Mouse (Mus musculus): Measurements from ENCODE around the gene Abhd15. TPM values are rescaled to one million over a fixed set of nuclear protein-coding genes. Genes with fewer than 3 reads are reported as not detected.

Gene Abhd15
- total RNA-seq, 2 experiments from 2014 or later = 0.26 to 2.1 TPM

DNA sequence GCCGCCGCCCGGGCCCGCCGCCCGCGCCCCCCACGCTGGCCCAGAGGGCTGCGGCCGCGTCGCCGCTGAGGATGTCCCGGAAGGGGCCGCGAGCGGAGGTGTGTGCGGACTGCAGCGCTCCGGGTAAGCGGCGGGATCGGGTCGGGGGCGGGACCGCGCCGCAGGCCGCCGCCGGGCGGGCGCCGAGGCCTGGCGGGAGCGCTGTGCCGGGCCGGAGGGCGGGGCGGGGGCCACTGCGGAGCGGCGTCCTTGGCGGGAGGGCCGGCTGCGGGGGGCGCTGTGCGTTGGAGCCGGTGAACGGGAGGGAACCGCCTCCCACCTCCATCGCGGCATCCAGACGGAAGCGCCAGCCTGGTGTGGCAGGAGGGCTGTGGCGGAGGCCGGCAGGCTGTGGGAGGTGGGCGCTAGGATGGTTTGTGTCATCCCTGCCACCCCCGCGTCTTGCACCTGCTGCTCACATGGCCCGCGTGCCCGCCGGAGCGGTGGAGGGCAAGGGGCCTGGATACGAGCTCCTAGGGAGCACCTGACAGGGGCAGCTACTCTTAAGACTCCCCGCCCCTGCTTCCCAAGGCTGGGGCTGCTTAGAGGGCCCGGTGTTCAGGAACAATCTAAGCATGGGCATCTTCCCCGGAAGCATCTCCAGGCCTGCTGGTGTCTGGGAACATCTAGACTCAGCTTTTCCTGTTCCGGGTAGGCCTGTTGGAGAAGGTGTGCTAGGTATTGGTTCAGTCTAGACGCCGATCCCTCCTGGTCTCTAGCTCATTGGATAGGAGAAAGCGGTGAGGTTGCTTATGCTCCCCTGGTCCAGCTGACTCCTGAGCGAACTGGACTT is 21.2 kb upstream of the Abhd15 start, which contains the start of gene Git1:
TSS of gene Git1 (plus strand) at position 51 of the 832 bp plus-strand sequence.
- DNase-seq = peak; percentile 60

DNA sequence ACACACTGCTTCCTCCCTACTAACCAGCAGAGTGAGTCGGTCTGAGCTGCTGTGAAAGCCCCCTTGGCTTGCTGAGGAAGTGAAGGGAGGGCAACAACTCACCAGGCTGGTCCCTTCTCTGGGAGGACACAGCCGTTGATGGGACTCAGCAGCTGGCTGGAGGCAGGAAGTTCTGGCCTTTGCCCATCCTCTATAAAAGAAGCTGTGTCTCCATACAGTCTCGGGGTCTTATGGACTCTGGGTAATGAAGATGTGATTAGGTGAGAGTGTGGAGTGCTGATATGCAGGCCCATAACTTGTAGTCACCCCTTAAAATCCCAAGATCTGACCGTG is 20.6 kb upstream of the Abhd15 start:
- DNase-seq = no peak

DNA sequence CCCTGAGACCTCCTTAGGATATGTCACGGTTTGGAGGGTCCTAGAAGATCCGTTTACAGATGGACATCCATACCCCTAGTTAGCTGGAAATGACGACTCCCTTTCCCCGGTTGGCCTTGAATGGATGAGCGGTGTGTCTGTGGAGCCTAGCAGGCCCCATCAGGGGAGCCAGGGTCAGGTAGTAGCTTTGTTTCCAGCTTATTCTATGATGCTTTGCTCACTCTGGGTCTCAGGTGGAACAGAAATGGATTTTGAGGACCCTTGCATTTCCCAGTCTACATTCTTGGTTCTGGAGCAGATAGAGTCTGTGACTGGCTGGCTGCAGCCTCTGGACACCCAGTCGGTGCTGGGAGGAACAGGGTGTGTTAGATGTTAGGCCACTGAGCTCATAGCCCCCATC is 20.1 kb upstream of the Abhd15 start:
- DNase-seq = no peak

DNA sequence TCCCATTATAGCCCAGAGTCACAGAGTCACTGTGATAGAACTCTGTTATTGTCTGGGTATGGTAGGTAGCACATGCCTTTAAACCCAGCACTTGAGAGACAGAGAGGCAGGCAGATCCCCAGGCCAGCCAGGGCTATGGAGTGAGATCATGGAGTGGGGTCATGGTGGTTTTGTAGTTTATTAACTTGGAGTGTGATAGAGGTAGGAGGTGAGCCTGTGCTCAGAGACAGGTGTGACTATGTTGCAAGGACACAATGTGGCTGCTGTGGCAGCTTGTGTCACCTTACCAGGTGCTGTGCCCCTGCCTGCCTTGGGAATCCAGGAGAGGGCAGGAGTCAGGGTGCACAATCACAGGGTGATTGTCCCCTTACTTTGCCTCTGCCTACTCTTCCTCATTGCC is 19.4 kb upstream of the Abhd15 start:
- no peak for DNase-seq

DNA sequence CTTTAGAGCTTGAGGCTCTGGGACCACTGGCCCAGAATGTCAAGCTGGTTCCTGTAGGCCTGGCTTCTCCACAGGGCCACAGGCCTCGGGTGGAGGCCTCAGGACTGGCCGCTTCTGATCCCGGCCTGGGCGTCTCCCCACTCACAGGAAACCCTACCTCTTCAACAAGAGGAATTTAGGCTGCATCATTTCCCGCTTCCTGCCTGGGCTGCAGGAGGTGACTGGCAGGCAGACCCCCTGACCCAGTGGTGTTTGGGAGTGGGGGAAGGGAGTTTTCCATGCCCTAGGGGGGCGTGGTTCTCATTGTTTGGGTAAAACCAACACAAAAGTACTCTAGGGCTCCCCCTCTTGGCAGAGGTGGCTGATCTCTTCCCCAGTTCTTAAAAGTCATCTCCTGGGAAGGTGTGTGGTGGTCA is 17.6 kb upstream of the Abhd15 start:
- DNase-seq = peak; percentile 76

DNA sequence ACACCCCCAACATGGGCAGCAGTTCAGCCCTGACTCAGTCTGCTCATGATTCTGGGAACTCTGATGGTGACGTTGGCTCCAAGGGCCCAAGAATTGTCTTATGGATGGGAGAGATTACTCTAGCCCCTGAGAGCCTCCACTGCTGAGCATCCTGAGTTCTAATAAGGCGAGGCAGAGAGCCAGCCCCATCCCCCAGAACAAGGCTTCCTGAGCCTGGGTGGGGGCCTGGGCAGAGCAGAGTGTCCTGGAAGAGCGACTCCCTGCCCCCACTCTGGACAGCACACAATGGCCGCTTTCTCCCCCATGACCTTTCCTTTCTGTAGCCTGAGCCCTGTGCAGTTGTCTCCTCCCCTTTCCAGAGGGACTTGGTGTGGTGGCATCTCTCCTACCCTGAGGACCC is 17.1 kb upstream of the Abhd15 start:
- peak; percentile 30 for DNase-seq

DNA sequence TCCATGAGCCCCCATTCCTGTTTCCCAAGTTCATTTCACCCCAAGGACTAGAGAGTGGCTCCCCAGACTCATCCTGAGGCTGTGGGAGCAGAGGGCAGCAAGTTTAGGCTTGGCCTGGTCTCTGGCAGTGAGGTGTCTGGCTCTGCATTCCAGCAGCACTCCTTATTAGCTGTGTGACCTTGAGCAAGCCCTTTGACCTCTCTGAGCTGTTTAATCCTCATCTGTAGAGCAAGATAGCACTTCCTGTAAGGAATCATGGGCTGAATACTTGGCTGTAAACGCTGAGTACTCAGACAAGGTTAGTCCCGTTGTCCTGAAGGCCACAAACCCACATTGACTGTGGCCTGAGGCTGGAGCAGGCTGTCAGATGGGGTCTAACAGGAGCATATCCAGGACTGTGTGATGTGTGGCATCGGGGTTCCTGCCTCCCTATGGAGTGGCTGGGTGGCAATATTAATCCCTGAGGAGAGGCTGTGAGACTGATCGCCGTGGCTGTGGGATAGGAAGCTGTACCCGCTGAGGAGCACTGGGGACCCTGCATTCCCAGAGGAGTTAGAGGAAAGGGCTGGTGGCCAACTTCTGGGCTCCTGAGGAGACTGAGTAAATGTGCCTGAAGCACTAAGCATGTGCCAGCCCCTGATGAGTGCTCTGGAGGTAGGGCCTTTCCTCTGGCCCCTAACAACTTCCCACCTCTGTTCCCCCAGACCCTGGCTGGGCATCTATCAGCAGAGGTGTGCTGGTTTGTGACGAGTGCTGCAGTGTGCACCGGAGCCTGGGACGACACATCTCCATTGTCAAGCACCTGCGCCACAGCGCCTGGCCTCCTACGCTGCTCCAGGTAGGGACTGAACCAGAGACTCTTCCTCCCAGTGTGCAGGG is 16.4 kb upstream of the Abhd15 start:
- DNase-seq = no peak

DNA sequence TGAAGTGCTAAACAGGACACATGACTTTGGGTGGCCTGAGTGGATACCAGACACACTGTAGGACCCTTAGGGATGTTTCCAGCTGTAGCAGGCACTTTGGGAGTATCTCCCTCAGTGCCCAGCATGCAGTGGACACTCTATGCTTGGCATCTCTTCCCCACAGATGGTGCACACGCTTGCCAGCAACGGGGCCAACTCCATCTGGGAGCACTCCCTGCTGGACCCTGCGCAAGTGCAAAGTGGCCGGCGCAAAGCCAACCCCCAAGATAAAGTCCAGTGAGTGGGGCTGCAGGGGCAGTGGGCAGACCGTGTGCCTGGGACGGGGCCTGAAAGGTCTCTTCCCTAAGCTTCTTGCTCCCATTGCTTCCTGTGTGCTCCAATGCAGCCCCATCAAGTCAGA is 15.6 kb upstream of the Abhd15 start:
- peak; percentile 25 for DNase-seq

DNA sequence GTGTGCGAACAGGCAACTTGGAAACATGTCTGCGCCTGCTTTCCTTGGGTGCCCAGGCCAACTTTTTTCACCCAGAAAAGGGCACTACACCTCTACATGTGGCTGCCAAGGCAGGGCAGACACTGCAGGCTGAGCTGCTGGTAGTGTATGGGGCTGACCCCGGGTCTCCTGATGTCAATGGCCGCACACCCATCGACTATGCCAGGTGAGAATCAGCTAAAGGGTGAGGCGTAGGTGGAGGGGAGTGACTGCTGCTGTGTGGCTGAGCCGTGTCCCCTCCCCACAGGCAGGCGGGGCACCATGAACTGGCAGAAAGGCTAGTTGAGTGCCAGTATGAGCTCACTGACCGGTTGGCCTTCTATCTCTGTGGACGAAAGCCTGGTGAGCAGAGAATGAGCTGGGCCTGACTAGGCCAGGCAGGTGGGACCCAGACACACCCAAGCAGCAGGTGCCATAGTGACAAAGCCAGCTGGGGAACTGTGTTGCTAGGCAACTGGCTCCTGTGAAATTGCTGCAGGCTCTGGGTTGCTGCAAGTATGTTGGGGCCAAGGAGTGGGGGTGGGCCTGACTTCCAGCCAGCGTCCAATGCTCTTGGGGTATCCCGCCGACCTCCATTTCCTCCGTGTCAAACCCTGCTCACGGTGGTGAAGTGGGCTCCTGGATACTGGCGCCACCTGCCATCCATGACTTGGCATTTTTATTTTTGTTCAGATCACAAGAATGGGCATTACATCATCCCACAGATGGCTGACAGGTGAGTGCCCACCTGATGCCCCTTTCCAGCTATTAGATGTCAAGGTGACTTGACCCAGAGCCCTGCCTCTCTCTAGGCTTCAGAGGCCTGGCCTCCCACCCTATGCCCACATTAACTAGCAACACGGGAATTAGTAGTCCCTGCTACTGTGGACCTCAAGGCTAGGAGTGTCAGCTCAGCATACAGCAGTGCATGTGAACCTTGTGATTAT is 14.3 kb upstream of the Abhd15 start:
- no peak for DNase-seq

DNA sequence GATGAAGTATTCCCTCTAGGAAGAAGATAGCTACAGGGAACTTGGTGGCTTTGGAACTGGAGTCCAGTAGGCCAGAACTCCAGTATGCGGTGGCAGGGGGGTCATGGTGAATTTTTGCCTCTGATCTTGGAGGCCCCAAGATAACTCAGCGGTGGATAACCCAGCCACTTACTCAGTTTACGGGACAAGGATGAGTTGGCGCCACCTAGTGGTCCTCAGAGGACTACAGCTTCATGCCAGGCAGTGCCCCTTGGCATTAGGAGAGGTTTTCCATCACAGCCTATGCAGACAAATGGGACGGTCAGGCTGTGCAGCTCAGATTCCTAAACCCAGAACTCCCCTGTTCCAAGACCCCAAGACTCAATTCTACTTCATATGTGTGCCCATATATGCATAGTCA is 13.5 kb upstream of the Abhd15 start:
- DNase-seq = peak; percentile 69

DNA sequence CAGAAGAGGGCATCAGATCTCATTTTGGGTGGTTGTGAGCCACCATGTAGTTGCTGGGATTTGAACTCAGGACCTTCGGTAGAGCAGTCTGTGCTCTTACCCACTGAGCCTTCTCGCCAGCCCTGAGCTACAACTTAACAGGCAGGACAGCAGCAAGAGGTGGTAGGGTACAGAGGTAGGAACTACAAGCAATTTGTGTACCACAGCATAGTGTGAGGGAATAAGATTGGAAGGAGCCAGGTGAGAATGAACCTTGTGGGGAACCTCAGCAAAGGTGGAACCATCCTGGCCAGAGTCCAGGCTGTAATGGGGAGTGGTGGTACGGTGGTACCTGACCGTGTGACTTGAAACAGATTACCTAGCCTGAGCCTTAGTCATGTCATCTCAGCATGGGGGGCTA is 12.9 kb upstream of the Abhd15 start:
- DNase-seq = no peak

DNA sequence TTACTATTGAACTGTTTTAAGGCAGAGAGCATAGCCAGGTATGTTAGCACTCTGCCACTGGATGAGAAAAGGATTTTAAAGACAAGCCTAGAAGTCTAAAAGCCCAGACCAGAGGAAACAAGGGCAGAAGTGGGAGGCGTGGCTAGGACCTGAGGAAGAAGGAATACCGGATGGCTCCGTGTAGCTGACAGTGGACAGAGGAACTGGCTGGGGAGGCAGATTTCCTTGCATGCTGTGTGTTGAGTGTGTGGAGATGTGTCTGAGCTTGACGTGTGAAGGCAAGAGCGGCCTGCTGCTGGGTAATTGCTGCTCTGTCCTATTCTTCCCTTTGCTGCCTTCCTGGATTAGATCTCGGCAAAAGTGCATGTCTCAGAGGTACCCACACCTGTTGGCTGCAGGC is 12.4 kb upstream of the Abhd15 start:
- no peak for DNase-seq

DNA sequence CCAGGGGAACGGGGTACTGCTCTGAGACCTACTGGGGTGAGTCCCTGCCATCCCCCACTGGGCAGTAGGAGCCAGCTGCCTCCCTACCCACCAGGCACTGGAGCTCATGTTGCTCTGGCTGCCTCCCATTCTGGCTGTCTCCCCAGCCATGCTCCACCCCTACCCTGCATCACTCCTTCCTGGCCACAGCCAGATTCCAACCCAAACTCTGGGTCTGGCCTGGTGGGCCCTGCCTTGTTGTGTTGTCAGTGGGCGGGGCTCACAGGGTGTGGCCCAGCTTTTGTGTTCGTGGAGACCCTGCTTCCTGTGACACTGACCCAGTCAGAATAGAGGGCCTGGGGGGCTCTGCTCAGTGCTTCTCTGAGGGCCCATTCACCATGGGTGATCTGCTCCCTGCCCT is 11.4 kb upstream of the Abhd15 start:
- DNase-seq = peak; percentile 76

DNA sequence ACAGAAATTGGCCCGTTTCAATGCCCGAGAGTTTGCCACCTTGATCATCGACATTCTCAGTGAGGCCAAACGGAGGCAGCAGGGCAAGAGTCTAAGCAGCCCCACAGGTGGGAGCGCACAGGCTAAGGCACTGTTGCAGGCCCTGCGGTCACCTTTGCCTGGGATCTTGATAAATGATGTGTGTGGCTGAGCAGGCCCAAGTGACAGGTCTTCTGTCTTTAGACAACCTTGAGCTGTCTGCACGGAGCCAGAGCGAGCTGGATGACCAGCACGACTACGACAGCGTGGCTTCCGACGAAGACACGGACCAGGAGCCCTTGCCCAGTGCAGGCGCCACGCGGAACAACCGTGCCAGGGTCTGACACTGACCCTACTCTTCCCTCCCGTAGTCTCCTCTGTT is 10.5 kb upstream of the Abhd15 start:
- no peak for DNase-seq

DNA sequence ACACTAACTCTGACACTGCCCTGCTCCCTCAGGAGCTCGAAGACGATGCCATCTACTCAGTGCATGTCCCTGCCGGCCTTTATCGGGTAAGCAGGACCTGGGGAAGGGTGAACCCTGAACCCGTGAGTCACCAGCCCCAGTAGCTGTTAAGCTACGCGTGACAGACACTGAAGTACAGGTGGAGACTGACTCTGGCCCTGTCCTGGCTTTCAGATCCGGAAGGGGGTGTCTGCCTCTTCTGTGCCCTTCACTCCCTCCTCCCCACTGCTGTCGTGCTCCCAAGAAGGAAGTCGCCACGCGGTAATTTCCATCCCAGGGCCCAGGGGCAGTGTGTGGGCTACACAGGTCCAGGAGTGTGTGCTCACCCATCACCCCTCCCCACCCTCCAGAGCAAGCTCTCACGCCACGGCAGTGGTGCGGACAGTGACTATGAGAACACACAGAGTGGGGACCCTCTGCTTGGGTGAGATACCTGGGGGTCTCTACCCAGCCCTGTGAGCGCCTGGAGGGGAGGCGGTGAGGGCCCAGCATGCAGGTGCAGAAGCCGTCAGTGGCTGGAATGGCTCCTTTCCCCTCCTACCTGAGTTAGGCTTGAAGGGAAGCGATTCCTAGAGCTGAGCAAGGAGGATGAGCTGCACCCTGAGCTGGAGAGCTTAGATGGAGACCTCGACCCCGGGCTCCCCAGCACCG is 9.5 kb upstream of the Abhd15 start:
- DNase-seq = no peak

DNA sequence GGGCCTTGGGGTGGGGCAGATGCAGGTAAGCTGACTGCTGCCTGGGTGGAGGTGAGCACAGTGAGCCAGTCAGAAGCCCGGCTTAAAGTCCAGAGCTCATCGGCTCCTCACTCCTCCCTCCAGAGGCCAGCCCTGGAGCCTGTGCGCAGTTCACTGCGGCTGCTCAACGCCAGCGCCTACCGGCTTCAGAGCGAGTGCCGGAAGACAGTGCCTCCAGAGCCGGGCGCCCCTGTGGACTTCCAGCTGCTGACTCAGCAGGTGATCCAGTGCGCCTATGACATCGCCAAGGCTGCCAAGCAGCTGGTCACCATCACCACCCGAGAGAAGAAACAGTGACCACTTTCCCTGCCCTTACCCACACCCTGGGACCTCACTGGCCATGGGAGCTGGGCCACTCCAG is 8.6 kb upstream of the Abhd15 start:
- DNase-seq = peak; percentile 16

DNA sequence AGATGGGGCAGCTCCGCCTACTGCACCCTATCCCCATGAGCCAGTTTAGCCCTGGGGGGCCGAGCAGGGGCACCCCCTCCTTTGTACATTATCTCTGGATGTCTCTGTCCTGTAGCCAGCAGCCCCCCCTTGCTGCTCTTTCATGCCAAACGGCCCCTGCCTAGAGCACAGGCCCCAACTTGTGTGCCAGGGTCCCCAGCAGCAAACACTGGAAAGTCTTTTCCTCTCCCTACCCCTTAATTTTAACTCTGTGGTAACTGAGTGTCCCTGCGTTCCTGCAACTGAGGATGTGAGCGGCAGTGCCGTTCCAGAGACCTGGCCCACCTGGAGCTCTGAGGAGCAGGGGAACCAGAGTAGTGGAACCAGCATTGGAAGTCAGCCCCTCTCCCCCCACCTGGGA is 8.0 kb upstream of the Abhd15 start:
- DNase-seq = no peak

DNA sequence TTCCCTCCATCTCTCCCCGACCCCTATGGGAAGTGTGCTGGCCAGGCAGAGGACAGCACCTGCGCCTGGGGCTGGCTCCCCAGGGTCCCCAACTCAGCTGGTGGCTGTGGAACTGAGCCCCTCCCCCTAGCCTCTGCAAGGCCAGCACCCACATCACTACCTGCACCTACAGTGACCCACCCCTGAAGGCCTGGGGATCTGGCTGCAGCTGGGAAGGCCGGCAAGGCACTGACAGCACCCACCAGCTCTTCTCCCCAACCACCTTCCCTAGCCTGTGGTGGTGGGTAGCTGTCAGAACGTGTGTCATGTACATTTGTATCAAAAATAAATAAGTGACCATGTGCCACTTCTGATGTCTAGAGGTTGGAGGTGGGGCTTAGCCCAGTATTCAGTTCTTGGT is 7.5 kb upstream of the Abhd15 start:
- peak; percentile 9 for DNase-seq

DNA sequence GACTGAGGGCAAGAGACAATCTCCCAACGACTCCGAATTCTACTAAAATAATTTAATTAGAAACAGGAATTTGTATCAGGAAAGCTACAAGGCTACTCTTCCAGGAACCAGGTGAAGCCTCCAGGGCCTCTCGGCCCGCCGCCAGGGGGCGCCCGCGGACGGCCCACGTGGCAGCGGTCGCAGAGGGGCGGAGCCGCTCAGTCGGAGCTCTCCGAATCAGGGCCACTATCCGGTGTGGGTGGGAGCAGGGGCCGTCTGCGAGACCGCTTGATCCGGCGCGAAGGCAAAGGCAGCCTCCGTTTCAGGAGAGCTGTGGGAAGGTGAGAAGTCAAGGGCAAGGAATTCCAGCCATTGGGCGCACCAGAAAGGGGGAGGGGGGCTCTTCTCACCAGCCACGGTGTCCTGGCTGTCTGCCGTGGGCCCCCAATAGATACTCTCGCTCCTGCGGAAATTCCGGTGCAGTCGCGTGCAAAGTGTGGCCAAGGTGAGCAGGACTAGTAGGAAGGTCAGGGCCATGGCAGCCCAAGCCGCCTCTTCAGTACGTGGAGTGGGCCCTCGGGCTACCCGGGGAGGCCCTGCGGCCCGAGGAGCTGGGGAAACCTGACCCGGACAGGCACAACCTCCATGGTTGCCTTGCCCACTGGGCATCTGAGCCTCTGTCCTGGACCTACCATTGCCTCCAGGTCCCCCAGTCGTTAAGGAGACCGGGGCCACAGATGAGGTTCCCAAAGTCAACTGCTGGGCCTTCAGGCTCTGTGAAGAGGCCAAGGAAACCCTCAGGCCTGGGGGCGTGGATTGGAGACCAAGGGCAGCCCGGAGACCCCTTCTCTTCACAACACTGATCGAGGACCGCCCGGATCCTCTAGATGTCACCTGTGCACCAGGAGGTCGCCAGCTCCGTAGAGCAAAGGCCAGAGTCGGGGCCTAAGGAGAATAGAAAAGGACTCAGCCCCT is 6.6 kb upstream of the Abhd15 start:
- peak; percentile 77 for DNase-seq

DNA sequence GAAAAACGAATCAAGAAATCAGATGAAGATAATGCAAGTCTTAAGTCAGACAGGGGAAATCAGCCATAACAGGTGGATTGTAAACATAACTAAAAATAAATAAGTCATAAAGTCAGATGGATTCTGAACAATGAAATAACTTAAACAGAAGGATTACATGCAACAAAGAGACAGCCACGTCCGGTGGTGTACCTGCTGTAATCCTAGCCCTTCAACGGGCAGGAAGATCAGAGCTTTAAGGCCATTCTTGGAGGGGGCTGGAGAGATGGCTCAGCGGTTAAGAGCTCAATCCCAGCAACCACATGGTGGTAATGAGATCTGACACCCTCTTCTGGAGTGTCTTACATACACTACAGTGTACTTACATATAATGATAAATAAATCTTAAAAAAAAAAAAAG is 3.6 kb upstream of the Abhd15 start:
- DNase-seq = no peak

Data from gastrocnemius, postnatal 25 days (tissue).